Mouse (Mus musculus): ENCODE data around the gene Pex10. TPM values are rescaled to one million over a fixed set of nuclear protein-coding genes. Genes with fewer than 3 reads are reported as not detected.

Gene Pex10
- polyA plus RNA-seq, 1 experiment from 2014 or later: 26.4 TPM

DNA sequence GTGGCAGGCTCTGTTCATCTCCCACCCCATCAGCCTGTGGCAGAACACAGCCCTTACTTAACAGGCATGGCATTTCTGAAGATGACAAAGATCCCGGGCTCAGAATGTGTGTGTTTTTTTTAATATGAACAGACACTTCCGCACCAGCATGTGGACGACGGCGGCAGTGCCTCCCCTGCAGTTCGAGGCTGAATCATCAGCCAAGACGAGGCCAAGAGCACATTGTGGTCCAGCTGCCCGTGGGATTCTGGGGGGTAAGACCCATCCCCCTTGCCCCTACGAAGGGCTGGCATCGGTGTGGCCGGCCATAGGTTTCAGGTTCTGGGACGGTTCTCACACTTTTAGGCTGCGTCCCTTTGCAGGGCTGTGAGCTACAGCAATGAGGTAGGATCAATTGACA lies 32.0 kb upstream of the Pex10 start:
- peaks cover 3% of the 10 kb centered on the region for H3K4me1 ChIP-seq
- H3K27me3 ChIP-seq: peaks cover 74% of the 10 kb centered on the region
- no peaks in the 10 kb centered on the region for H3K36me3 ChIP-seq
- H3K9me3 ChIP-seq: no peaks in the 10 kb centered on the region
- no peak overlapping the region for H3K9ac ChIP-seq
- no peak overlapping the region for H3K4me3 ChIP-seq
- H3K4me2 ChIP-seq: no peak overlapping the region
- ATAC-seq (ENCODE audit: insufficient number of reproducible peaks, insufficient read depth, low FRiP score, low TSS enrichment, low read depth): no peak
- no peak overlapping the region for H3K27ac ChIP-seq
- WGBS: 59% methylated on average over 13 of the region's 13 CpGs

DNA sequence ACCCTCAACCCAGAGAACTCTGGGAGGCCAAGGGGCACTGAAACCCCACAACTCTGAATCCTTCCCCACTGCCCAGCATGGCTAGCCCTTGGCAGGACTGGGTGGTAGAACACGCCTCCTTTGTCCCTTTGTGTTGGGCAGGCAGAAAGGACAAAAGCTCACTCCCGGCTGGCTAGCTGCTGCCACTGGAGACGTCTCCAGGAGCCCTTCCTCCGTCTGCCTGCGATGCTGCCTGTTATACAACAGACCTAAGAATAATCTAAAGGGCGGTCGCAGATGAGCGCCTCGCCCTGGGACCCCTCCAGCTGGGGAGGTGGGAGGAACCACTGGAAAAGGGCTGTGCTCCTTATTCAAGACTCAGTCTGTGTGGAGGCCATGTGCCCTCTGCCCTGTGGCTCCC lies 26.6 kb upstream of the Pex10 start:
- Histone ChIP-seq H3K9ac (peak overlapping the region; percentile 6; the same call in 1 of the 2 replicates), H3K4me1 (peaks cover 9% of the 10 kb centered on the region), H3K4me2 (no peak overlapping the region), H3K27me3 (peaks cover 82% of the 10 kb centered on the region), H3K27ac (no peak overlapping the region), H3K9me3 (no peaks in the 10 kb centered on the region), H3K4me3 (no peak overlapping the region), H3K36me3 (no peaks in the 10 kb centered on the region)
- WGBS: 29% methylated on average over 9 of the region's 9 CpGs
- no peak for ATAC-seq (ENCODE audit: insufficient number of reproducible peaks, insufficient read depth, low FRiP score, low TSS enrichment, low read depth)

DNA sequence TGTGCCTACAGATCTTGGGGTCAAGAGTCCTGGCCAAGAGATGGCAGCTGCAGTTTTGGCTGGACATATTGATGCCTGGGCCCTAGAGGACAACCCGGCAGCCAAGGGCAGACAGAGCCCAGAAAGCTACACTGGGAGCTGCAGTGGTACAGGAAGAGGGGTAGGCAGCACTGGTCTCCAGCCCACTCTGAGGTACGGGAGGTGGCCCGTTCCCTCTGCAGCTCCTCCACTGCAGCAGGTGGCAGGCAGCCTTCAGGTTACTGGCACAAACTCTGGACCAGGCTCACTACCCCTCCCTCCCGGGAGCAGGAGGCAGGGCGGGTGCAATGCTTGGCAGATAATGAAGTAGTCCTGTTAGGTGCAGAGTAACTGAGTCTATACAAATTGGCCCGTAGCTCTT lies 26.1 kb upstream of the Pex10 start:
- Histone ChIP-seq H3K9me3 (no peaks in the 10 kb centered on the region), H3K36me3 (no peaks in the 10 kb centered on the region), H3K27ac (no peak overlapping the region), H3K4me2 (no peak overlapping the region), H3K4me1 (peaks cover 9% of the 10 kb centered on the region), H3K27me3 (peaks cover 82% of the 10 kb centered on the region), H3K9ac (no peak overlapping the region; the same call in 1 of the 2 replicates), H3K4me3 (no peak overlapping the region)
- 58% methylated on average over 6 of the region's 6 CpGs for WGBS
- no peak for ATAC-seq (ENCODE audit: insufficient number of reproducible peaks, insufficient read depth, low FRiP score, low TSS enrichment, low read depth)

DNA sequence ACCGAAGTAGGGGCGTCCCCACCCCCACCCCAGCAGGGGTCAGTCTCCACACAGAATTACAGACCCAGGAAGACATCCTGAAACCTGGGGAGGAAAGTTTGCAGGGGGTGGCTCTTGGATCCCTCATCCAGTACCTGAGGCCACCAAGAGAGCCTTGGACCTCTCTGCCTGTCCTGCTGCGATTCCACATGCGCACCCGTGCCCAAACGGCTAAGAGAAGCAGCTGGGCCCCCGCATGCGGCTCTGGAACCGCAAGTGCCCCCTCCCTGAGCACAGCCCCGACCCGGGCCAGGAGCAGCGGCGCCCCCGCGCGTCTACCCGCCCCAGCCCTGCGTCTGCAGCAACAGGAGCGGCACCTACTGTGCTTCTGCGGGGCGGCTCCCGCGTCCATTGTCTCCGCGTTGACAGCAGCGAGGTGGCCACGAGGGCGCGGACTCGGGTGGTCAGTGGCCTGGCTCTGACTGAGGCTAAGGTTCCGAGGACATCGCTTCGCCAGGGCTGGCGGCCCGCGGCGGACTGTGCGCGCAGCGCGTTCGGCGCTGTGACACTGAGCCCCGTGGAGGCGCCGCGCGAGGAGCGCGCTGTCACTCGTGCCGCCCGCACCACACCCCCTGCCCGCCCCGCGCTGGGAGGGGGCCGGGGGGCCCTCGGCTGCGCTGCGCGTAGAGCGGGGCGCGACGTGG lies 24.1 kb upstream of the Pex10 start:
- H3K27me3 ChIP-seq: peaks cover 88% of the 10 kb centered on the region
- peak overlapping the region; percentile 90 for H3K4me2 ChIP-seq
- H3K4me3 ChIP-seq: peak overlapping the region; percentile 45
- H3K27ac ChIP-seq: no peak overlapping the region
- H3K9ac ChIP-seq: peak overlapping the region; percentile 61
- peaks cover 9% of the 10 kb centered on the region for H3K4me1 ChIP-seq
- no peaks in the 10 kb centered on the region for H3K9me3 ChIP-seq
- no peak for ATAC-seq (ENCODE audit: insufficient number of reproducible peaks, insufficient read depth, low FRiP score, low TSS enrichment, low read depth)
- H3K36me3 ChIP-seq: no peaks in the 10 kb centered on the region
- WGBS: 1% methylated on average over 65 of the region's 65 CpGs

DNA sequence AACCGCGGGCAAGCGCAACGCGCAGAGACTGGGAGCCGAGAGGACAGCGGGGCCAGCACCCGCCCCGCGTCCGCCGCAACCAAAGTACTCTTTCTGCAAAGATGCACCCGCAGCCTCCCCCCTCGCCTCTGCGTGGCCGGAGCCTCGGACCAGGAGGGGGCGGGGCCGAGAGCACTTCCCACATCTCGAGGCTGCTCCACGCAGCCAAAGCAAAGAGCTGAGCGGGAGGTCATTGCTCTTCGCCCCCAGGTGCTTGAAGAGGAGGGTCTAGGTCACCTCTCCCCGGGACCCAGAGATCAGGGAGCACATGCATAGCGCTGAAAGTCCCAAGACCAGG lies 23.6 kb upstream of the Pex10 start:
- H3K27ac ChIP-seq: no peak overlapping the region
- H3K4me1 ChIP-seq: peaks cover 9% of the 10 kb centered on the region
- H3K9me3 ChIP-seq: no peaks in the 10 kb centered on the region
- H3K9ac ChIP-seq: peak overlapping the region; percentile 61
- H3K4me3 ChIP-seq: peak overlapping the region; percentile 45
- ATAC-seq (ENCODE audit: insufficient number of reproducible peaks, insufficient read depth, low FRiP score, low TSS enrichment, low read depth): no peak
- H3K27me3 ChIP-seq: peaks cover 85% of the 10 kb centered on the region
- whole genome bisulfite sequencing: 1% methylated on average over 25 of the region's 25 CpGs
- peak overlapping the region; percentile 90 for H3K4me2 ChIP-seq
- no peaks in the 10 kb centered on the region for H3K36me3 ChIP-seq

DNA sequence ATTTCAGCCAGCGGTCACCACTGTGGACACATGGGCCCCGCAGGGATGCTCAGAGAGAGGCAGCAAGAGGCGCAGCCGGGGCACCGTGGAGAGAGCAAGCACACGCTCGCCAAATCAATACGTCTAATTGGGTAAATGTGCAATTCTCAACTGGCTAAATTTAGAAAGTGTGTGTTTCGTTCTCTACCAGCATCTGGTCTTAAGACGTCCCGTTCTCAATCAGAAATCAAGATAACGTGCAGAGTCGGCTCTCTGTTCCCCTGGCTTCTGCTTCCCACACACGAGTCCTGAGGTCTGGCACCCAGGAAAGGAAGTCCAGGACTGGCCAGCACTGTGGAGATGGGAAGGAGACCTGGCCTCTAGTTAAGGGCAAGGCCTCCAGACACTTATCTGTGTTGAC lies 20.2 kb upstream of the Pex10 start:
- WGBS: 71% methylated on average over 14 of the region's 14 CpGs
- H3K27ac ChIP-seq: no peak overlapping the region
- peaks cover 9% of the 10 kb centered on the region for H3K4me1 ChIP-seq
- H3K9ac ChIP-seq: no peak overlapping the region
- no peak for ATAC-seq (ENCODE audit: insufficient number of reproducible peaks, insufficient read depth, low FRiP score, low TSS enrichment, low read depth)
- H3K9me3 ChIP-seq: no peaks in the 10 kb centered on the region
- peaks cover 59% of the 10 kb centered on the region for H3K27me3 ChIP-seq
- no peak overlapping the region for H3K4me3 ChIP-seq
- no peak overlapping the region for H3K4me2 ChIP-seq
- no peaks in the 10 kb centered on the region for H3K36me3 ChIP-seq

GRCm38 (mm10) chr4:155050116-155050515 lies 16.7 kb upstream of the Pex10 start:
- 70% methylated on average over 7 of the region's 7 CpGs for WGBS
- no peak for ATAC-seq (ENCODE audit: insufficient number of reproducible peaks, insufficient read depth, low FRiP score, low TSS enrichment, low read depth)
- H3K36me3 ChIP-seq: no peaks in the 10 kb centered on the region
- H3K4me3 ChIP-seq: no peak overlapping the region
- peaks cover 12% of the 10 kb centered on the region for H3K4me1 ChIP-seq
- peaks cover 30% of the 10 kb centered on the region for H3K27me3 ChIP-seq
- H3K4me2 ChIP-seq: no peak overlapping the region
- no peak overlapping the region for H3K27ac ChIP-seq
- no peak overlapping the region for H3K9ac ChIP-seq
- H3K9me3 ChIP-seq: no peaks in the 10 kb centered on the region

- Histone ChIP-seq H3K4me3 (peak within 1 kb of the TSS; percentile 21), H3K36me3 (no peaks in the 10 kb centered on the region), H3K27me3 (peaks cover 10% of the 10 kb centered on the region), H3K9ac (0 out of 2 replicates have a peak within 1 kb of the TSS, but pooled peaks have one; percentile 33), H3K4me2 (peak within 1 kb of the TSS; percentile 42), H3K9me3 (no peaks in the 10 kb centered on the region), H3K4me1 (peaks cover 50% of the 10 kb centered on the region), H3K27ac (peak within 1 kb of the TSS; percentile 73)
- WGBS: 41% methylated on average over 10 of the region's 10 CpGs
- ATAC-seq (ENCODE audit: insufficient number of reproducible peaks, insufficient read depth, low FRiP score, low TSS enrichment, low read depth): peak; percentile 63
Observed at GRCm38 (mm10) chr4:155056724-155057123, 10.1 kb upstream of the Pex10 start, which contains the start of gene Plch2. TSS of gene Plch2 (minus strand) at chr4:155056784.

GRCm38 (mm10) chr4:155058325-155058724 lies 8.5 kb upstream of the Pex10 start:
- Histone ChIP-seq H3K27ac (peak overlapping the region; percentile 53; the same call in 1 of the 2 replicates), H3K4me3 (no peak overlapping the region), H3K9ac (0 out of 2 replicates have a peak overlapping the region, but pooled peaks have one; percentile 21), H3K4me2 (no peak overlapping the region), H3K4me1 (peaks cover 50% of the 10 kb centered on the region), H3K27me3 (peaks cover 4% of the 10 kb centered on the region), H3K36me3 (no peaks in the 10 kb centered on the region), H3K9me3 (no peaks in the 10 kb centered on the region)
- WGBS: 25% methylated on average over 10 of the region's 10 CpGs
- ATAC-seq (ENCODE audit: insufficient number of reproducible peaks, insufficient read depth, low FRiP score, low TSS enrichment, low read depth): no peak

DNA sequence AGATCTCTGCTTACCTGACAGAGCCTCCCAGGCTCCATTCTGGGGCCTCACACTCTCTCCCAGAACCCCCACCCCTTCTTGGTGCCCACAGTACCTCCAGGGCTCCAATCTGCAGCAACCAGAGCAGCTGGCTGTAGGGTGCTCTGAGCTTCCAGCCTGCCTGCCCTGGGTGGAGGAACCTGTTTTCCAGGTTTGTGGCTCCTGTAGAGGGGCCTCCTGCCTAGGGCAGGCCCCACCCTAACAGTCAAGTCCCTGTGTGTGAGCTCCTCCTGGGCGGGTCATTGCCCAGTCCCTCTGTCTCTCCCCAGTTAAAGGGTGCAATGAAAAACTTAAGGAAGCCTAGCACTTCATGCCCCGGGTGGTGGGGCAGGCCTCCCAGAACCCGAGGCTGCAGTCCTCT lies 2.9 kb upstream of the Pex10 start:
- ATAC-seq (ENCODE audit: insufficient number of reproducible peaks, insufficient read depth, low FRiP score, low TSS enrichment, low read depth): peak; percentile 34; the same call in 1 of the 2 replicates
- no peaks in the 10 kb centered on the region for H3K9me3 ChIP-seq
- H3K27ac ChIP-seq: peak overlapping the region; percentile 86
- no peak overlapping the region for H3K4me3 ChIP-seq
- H3K36me3 ChIP-seq: peaks cover 10% of the 10 kb centered on the region
- WGBS: 19% methylated on average over 3 of the region's 3 CpGs
- peak overlapping the region; percentile 32 for H3K4me2 ChIP-seq
- peaks cover 41% of the 10 kb centered on the region for H3K4me1 ChIP-seq
- H3K27me3 ChIP-seq: no peaks in the 10 kb centered on the region
- 0 out of 2 replicates have a peak overlapping the region, but pooled peaks have one; percentile 17 for H3K9ac ChIP-seq

DNA sequence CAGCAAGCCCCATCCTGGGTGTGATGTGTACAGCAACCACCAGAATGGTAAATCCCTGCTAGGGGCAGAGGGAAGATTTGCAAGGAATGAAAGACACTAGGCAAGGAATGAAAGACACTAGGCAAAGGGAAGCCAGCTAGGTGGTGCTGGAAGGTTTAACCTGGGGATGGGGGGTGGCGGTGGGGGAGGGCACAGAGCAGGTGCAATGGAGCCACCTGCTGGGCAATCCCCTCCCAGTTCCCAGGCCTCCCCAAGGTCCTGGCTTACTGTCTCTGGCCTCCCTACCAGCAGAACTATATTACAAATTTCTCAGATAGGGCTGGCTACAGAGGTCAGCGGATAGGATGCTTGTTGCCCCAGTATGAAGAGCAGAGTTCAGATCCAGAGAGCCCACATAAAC lies 2.3 kb upstream of the Pex10 start:
- H3K9me3 ChIP-seq: no peaks in the 10 kb centered on the region
- peaks cover 41% of the 10 kb centered on the region for H3K4me1 ChIP-seq
- 55% methylated on average over 2 of the region's 2 CpGs for WGBS
- H3K36me3 ChIP-seq: peaks cover 16% of the 10 kb centered on the region
- no peak overlapping the region for H3K9ac ChIP-seq
- peak overlapping the region; percentile 80 for H3K27ac ChIP-seq
- H3K27me3 ChIP-seq: no peaks in the 10 kb centered on the region
- no peak overlapping the region for H3K4me2 ChIP-seq
- H3K4me3 ChIP-seq: no peak overlapping the region
- no peak for ATAC-seq (ENCODE audit: insufficient number of reproducible peaks, insufficient read depth, low FRiP score, low TSS enrichment, low read depth)

Data from embryonic facial prominence, embryonic 13.5 days (tissue).